Mouse (Mus musculus): ENCODE measurements around the gene Tead1. TPM values are rescaled to one million over a fixed set of nuclear protein-coding genes. Genes with fewer than 3 reads are reported as not detected.
A peak's percentile ranks its signal among the peaks of the same experiment; 100 is the strongest.

The Tead1 gene
- polyA plus RNA-seq, 1 experiment = 2.1 TPM

DNA sequence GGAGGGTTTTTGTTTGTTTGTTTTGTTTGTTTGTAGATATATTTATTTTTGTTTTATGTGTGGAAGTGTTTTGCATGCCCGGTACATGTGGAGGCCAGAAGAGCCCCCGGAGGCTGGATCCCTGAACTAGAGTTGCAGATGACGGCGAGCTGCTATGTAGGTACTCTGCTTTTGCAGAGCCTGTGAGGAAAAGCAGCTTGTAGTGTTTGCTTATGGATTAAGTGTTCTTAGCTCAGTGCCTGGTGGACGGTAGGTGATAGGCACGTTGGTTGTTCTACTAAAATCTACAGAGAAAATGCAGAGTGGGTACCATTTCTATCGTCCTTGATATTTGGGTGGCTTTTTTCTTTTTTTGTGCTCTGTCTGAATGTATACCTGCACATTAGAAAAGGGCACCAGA is 192.6 kb downstream of the Tead1 start:
- TF ChIP-seq POLR2A (IDR thresholded peaks at IDR 0.05; ENCODE audit: control insufficient read depth, low read depth, low read length) (no peak), CTCF (IDR thresholded peaks at IDR 0.05; ENCODE audit: control insufficient read depth, insufficient read depth, insufficient replicate concordance, low read depth, low read length) (no peak)
- H3K4me3 ChIP-seq (ENCODE audit: control insufficient read depth, low read depth, low read length) = no peak overlapping the region
- no peaks in the 10 kb centered on the region for H3K4me1 ChIP-seq (ENCODE audit: control insufficient read depth, insufficient read depth, low read length)
- H3K27ac ChIP-seq (ENCODE audit: control insufficient read depth, insufficient read depth, low read depth, low read length) = no peak overlapping the region
- no peaks in the 10 kb centered on the region for H3K27me3 ChIP-seq (ENCODE audit: control insufficient read depth, insufficient read depth, low read length)
- H3K36me3 ChIP-seq (ENCODE audit: control insufficient read depth, insufficient read depth, low read length) = no peaks in the 10 kb centered on the region

DNA sequence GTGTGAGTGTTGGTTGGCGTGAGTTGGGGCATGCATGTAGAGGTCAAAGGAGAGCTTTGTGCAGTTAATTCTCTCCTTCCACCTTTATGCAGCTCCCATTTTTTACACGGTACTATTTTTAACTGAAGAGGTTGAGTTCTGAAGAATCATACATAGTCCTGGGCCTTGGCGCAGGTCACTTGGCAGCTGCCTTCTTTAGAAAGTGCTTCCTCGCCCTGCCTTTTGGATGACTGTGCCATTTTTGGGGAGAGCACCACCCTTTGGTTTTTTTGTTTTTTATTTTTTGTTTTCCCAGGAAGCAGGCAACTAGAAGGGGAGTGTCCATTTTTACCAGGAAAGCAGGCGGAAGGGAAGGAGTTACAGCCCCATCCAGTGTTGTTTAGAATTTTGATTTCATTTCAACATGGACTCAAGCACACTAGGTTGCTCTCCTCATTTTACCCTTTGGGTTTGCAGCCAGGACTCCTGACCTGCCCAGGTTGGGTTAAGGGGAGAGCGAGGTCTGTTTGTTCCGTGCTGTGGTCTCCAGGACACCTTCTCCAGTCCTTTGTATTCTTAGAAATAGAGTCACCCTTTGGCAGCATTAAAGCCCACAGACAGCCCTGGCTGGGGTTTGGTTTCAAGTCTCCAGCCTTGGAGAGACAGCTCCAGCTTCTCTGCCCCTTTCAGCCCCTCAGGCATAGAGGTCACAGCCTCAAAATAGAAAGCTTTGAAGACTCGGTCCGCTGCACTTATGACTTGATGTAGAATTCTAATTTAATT is 193.5 kb downstream of the Tead1 start:
- H3K4me1 ChIP-seq (ENCODE audit: control insufficient read depth, insufficient read depth, low read length) = no peaks in the 10 kb centered on the region
- no peak overlapping the region for H3K27ac ChIP-seq (ENCODE audit: control insufficient read depth, insufficient read depth, low read depth, low read length)
- H3K27me3 ChIP-seq (ENCODE audit: control insufficient read depth, insufficient read depth, low read length) = no peaks in the 10 kb centered on the region
- TF ChIP-seq CTCF (IDR thresholded peaks at IDR 0.05; ENCODE audit: control insufficient read depth, insufficient read depth, insufficient replicate concordance, low read depth, low read length) = no peak
- no peak for TF ChIP-seq POLR2A (IDR thresholded peaks at IDR 0.05; ENCODE audit: control insufficient read depth, low read depth, low read length)
- no peak overlapping the region for H3K4me3 ChIP-seq (ENCODE audit: control insufficient read depth, low read depth, low read length)
- H3K36me3 ChIP-seq (ENCODE audit: control insufficient read depth, insufficient read depth, low read length) = no peaks in the 10 kb centered on the region

DNA sequence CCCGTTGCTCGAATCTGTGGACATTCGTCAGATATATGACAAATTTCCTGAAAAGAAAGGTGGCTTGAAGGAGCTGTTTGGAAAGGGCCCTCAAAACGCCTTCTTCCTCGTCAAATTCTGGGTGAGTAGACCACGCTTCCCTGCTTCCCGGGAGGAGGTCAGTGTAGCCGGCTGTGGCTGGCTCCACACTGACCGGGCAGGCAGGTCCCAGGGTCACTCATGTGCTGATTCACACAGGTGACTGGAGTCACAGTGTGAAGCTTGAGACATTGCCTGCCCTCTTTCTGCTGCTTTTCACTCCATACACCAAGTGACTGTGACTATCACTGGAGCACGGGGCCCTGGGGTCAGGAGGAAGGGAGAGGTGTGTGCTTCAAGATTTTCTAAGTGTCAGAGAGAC is 197.0 kb downstream of the Tead1 start:
- no peaks in the 10 kb centered on the region for H3K4me1 ChIP-seq (ENCODE audit: control insufficient read depth, insufficient read depth, low read length)
- TF ChIP-seq POLR2A (IDR thresholded peaks at IDR 0.05; ENCODE audit: control insufficient read depth, low read depth, low read length) (no peak), CTCF (IDR thresholded peaks at IDR 0.05; ENCODE audit: control insufficient read depth, insufficient read depth, insufficient replicate concordance, low read depth, low read length) (no peak)
- H3K4me3 ChIP-seq (ENCODE audit: control insufficient read depth, low read depth, low read length) = no peak overlapping the region
- H3K27me3 ChIP-seq (ENCODE audit: control insufficient read depth, insufficient read depth, low read length) = no peaks in the 10 kb centered on the region
- H3K36me3 ChIP-seq (ENCODE audit: control insufficient read depth, insufficient read depth, low read length) = no peaks in the 10 kb centered on the region
- H3K27ac ChIP-seq (ENCODE audit: control insufficient read depth, insufficient read depth, low read depth, low read length) = no peak overlapping the region

DNA sequence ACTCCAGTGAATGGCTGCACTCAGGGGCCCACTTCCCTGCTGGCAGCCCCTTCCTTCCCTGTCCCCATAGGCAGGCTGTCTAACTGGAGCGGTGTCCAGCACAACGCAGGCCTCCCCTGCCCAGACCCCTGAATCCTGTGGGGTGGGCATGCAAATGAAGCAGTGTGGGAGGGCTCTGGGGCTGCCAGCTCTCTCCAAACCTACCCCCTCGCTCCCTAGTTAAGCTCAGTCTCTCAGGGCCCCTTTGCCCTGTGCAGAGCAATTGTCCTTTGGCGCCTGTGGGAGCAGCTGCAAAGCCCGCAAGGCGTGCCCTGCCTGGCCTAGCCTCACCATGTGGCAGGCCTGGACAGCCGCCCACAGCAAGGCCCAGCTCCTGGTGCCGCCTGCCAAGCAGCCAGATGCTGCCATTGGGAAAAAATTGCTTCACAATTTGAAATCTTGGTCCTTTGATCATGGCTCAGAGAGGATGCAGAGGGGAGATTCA is 204.7 kb downstream of the Tead1 start:
- no peaks in the 10 kb centered on the region for H3K4me1 ChIP-seq (ENCODE audit: control insufficient read depth, insufficient read depth, low read length)
- no peak overlapping the region for H3K4me3 ChIP-seq (ENCODE audit: control insufficient read depth, low read depth, low read length)
- no peak overlapping the region for H3K27ac ChIP-seq (ENCODE audit: control insufficient read depth, insufficient read depth, low read depth, low read length)
- no peak for TF ChIP-seq CTCF (IDR thresholded peaks at IDR 0.05; ENCODE audit: control insufficient read depth, insufficient read depth, insufficient replicate concordance, low read depth, low read length)
- no peak for TF ChIP-seq POLR2A (IDR thresholded peaks at IDR 0.05; ENCODE audit: control insufficient read depth, low read depth, low read length)
- no peaks in the 10 kb centered on the region for H3K36me3 ChIP-seq (ENCODE audit: control insufficient read depth, insufficient read depth, low read length)
- no peaks in the 10 kb centered on the region for H3K27me3 ChIP-seq (ENCODE audit: control insufficient read depth, insufficient read depth, low read length)

DNA sequence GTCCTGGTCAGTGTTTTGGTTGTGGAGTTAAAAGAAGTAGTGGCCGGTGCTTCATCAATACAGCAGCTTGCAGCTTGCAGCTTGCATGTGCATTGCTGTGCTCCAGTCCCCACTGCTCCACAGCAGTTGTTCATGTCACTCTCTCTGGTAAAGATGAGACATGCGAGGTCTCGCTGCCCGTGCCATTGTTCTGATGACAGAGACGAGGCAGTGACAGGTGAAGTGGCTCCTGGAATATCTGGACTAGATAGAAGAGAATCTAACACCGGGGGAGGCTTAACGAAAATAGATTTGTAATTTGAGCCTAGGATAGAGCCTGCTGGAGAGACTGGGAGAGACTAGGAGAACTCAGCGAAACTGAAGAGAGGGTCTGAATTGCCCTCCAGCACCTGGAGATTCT is 206.4 kb downstream of the Tead1 start:
- no peak overlapping the region for H3K27ac ChIP-seq (ENCODE audit: control insufficient read depth, insufficient read depth, low read depth, low read length)
- no peaks in the 10 kb centered on the region for H3K27me3 ChIP-seq (ENCODE audit: control insufficient read depth, insufficient read depth, low read length)
- TF ChIP-seq CTCF (IDR thresholded peaks at IDR 0.05; ENCODE audit: control insufficient read depth, insufficient read depth, insufficient replicate concordance, low read depth, low read length) = no peak
- TF ChIP-seq POLR2A (IDR thresholded peaks at IDR 0.05; ENCODE audit: control insufficient read depth, low read depth, low read length) = no peak
- H3K4me1 ChIP-seq (ENCODE audit: control insufficient read depth, insufficient read depth, low read length) = no peaks in the 10 kb centered on the region
- no peaks in the 10 kb centered on the region for H3K36me3 ChIP-seq (ENCODE audit: control insufficient read depth, insufficient read depth, low read length)
- H3K4me3 ChIP-seq (ENCODE audit: control insufficient read depth, low read depth, low read length) = no peak overlapping the region

DNA sequence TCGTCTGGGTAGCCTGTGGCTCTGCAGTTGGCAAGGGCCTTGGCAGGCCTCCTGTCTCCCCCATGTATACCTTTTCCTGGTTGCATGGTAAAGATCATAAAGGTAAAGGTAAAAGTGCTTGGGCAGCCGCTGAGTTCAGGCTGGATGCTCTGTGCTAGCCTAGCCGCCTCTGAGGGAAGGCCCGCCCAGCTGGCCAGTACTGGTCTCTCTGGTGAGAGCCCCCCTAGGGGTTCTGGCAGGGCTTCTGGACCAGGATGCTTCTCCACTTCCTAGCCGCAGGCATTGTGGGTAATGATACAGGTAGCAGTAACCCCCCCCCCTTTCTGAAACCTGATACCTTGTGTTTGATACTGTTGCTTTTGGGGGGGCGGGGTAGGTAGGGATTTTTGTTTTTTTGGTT is 212.8 kb downstream of the Tead1 start:
- Histone ChIP-seq H3K36me3 (ENCODE audit: control insufficient read depth, insufficient read depth, low read length) (no peaks in the 10 kb centered on the region), H3K27me3 (ENCODE audit: control insufficient read depth, insufficient read depth, low read length) (no peaks in the 10 kb centered on the region), H3K4me1 (ENCODE audit: control insufficient read depth, insufficient read depth, low read length) (peaks cover 2% of the 10 kb centered on the region), H3K4me3 (ENCODE audit: control insufficient read depth, low read depth, low read length) (peak overlapping the region; percentile 58), H3K27ac (ENCODE audit: control insufficient read depth, insufficient read depth, low read depth, low read length) (no peak overlapping the region)
- TF ChIP-seq POLR2A (IDR thresholded peaks at IDR 0.05; ENCODE audit: control insufficient read depth, low read depth, low read length) (no peak), CTCF (IDR thresholded peaks at IDR 0.05; ENCODE audit: control insufficient read depth, insufficient read depth, insufficient replicate concordance, low read depth, low read length) (no peak)

DNA sequence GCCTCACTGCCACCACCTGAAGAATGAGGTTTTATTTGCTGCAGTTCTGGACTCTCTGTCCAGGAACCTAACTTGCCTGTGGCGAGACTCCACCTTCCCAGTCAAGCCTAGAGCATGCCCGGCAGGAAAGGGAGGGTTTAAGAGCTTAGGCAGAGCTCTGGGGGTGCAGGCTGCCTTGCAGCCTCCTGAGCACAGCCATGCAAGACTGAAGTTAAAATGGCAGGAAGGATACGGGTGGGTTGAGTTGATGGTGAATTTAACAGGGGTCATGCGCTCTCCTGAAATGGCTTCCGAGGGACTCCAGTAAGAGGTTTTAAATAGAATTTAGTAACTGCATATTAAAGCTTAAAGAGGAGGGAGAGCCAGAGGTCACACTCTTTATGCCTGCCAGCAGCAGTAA is 213.5 kb downstream of the Tead1 start:
- TF ChIP-seq POLR2A (IDR thresholded peaks at IDR 0.05; ENCODE audit: control insufficient read depth, low read depth, low read length) (no peak), CTCF (IDR thresholded peaks at IDR 0.05; ENCODE audit: control insufficient read depth, insufficient read depth, insufficient replicate concordance, low read depth, low read length) (no peak)
- Histone ChIP-seq H3K27me3 (ENCODE audit: control insufficient read depth, insufficient read depth, low read length) (no peaks in the 10 kb centered on the region), H3K27ac (ENCODE audit: control insufficient read depth, insufficient read depth, low read depth, low read length) (no peak overlapping the region)

More for the DNA sequence above, 213.5 kb downstream of the Tead1 start:
- no peaks in the 10 kb centered on the region for H3K36me3 ChIP-seq (ENCODE audit: control insufficient read depth, insufficient read depth, low read length)
- peaks cover 2% of the 10 kb centered on the region for H3K4me1 ChIP-seq (ENCODE audit: control insufficient read depth, insufficient read depth, low read length)
- H3K4me3 ChIP-seq (ENCODE audit: control insufficient read depth, low read depth, low read length) = peak overlapping the region; percentile 52; the same call in 1 of the 2 replicates

All from testis, adult 2 months (tissue).